Mouse (Mus musculus): ENCODE data around the gene Tomm20l. TPM values are rescaled to one million over a fixed set of nuclear protein-coding genes. Genes with fewer than 3 reads are reported as not detected.

Gene Tomm20l
- polyA plus RNA-seq, 1 experiment from 2014 or later, result not detected

- peaks cover 56% of the 10 kb centered on the region for H3K36me3 ChIP-seq
- no peak for ATAC-seq (ENCODE audit: low FRiP score, low read depth)
These were observed 53.2 kb downstream of the Tomm20l start for GRCm38 (mm10) chr12:71164410-71164809.

GRCm38 (mm10) chr12:71169911-71170310, 58.7 kb downstream of the Tomm20l start:
- Histone ChIP-seq H3K9me3 (no peaks in the 10 kb centered on the region), H3K9ac (no peak overlapping the region), H3K27ac (no peak overlapping the region), H3K4me3 (no peak overlapping the region), H3K36me3 (peaks cover 51% of the 10 kb centered on the region), H3K27me3 (replicated peaks) (no peaks in the 10 kb centered on the region), H3K4me2 (replicated peaks) (no peak overlapping the region), H3K4me1 (no peaks in the 10 kb centered on the region)
- ATAC-seq (ENCODE audit: low FRiP score, low read depth), result no peak
- 90% methylated on average over 1 of the region's 1 CpGs for WGBS

More at GRCm38 (mm10) chr12:71164410-71164809, 53.2 kb downstream of the Tomm20l start:
- Histone ChIP-seq H3K9ac (no peak overlapping the region), H3K4me1 (no peaks in the 10 kb centered on the region), H3K4me2 (replicated peaks) (no peak overlapping the region), H3K27ac (no peak overlapping the region), H3K4me3 (no peak overlapping the region), H3K9me3 (no peaks in the 10 kb centered on the region), H3K27me3 (replicated peaks) (no peaks in the 10 kb centered on the region)
- WGBS, result 93% methylated on average over 9 of the region's 9 CpGs

Other genes starting within 250 kb of the Tomm20l start
- gene Actr10, start 173.6 kb upstream of the Tomm20l start, polyA plus RNA-seq (2016; fragmentation: Nextera tagmentation; extraction: Ambion mirVana), result 252 and 267 TPM in 2 replicates
- gene Psma3, start 136.8 kb upstream of the Tomm20l start, polyA plus RNA-seq (2016; fragmentation: Nextera tagmentation; extraction: Ambion mirVana), result 543 and 554 TPM in 2 replicates
- gene Arid4a, start 95.4 kb upstream of the Tomm20l start, polyA plus RNA-seq (2016; fragmentation: Nextera tagmentation; extraction: Ambion mirVana), result 36.7 and 39.5 TPM in 2 replicates
- gene Timm9, start 25.3 kb downstream of the Tomm20l start, polyA plus RNA-seq (2016; fragmentation: Nextera tagmentation; extraction: Ambion mirVana), result 79.4 and 86.6 TPM in 2 replicates
- 15.1 and 16.1 TPM in 2 replicates for gene 2700049A03Rik, start 25.4 kb downstream of the Tomm20l start, polyA plus RNA-seq (2016; fragmentation: Nextera tagmentation; extraction: Ambion mirVana)
- 47.5 and 49.2 TPM in 2 replicates for gene Dact1, start 198.5 kb downstream of the Tomm20l start, polyA plus RNA-seq (2016; fragmentation: Nextera tagmentation; extraction: Ambion mirVana)